Mouse (Mus musculus): ENCODE data around the gene Psmd14.

DNA sequence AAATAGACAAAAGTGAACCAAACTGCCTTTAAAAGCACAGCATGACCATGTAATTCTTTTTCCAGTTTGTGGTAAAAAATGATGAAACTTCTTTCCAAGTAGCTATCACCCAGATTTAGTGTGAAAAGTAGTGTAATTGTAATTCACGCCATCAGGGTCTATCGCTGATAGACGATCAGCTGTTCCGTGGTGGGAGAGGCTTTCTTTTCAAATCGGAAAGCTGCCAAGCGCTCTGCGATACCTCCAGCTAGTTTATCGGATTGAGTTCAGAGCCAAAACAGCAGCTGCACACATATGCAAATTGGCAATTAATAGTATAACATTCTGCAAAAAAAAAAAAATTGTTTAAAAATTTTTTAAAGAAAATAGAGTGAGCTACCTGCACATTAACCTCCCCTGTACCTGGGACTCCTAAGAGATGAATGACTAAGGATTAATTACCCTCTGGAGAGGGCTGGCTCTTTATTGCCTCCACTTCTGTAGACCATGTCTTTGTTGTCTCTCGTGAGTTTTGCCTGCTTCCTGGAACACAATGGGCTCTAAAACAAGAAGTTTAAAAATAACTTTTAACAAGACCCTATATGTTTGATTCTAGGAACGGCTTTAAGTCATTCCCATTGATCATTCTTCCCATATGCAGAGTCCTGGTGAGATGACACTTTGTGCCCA lies 47.8 kb upstream of the Psmd14 start:
- TF ChIP-seq MYOG (IDR thresholded peaks at IDR 0.05; ENCODE audit: control insufficient read depth in 1 of 3, insufficient read depth in 1 of 3, insufficient read length in 2 of 3, low read depth in 2 of 3) (no peak), MYOD1 (IDR thresholded peaks at IDR 0.05; ENCODE audit: control insufficient read depth in 1 of 3, insufficient read length in 2 of 3, low read depth in 2 of 3) (no peak), POLR2A (IDR thresholded peaks at IDR 0.05; ENCODE audit: insufficient read length, low read depth) (no peak), TCF12 (IDR thresholded peaks at IDR 0.05; ENCODE audit: insufficient read depth, poor library complexity, severe bottlenecking) (no peak), USF1 (IDR thresholded peaks at IDR 0.05; ENCODE audit: low read depth) (no peak), REST (IDR thresholded peaks at IDR 0.05; ENCODE audit: insufficient read depth, insufficient read length) (no peak), POLR2AphosphoS2 (IDR thresholded peaks at IDR 0.05; ENCODE audit: insufficient read length, low read depth) (no peak), CEBPB (IDR thresholded peaks at IDR 0.05; ENCODE audit: insufficient read depth, poor library complexity, severe bottlenecking) (no peak), SRF (IDR thresholded peaks at IDR 0.05; ENCODE audit: control insufficient read depth, insufficient read length, low read depth) (no peak), E2F4 (IDR thresholded peaks at IDR 0.05; ENCODE audit: insufficient read depth) (no peak), MAX (IDR thresholded peaks at IDR 0.05; ENCODE audit: low read depth) (no peak), TCF3 (IDR thresholded peaks at IDR 0.05; ENCODE audit: insufficient read length, low read depth) (no peak)

Data from myocyte (in vitro differentiated cells).